ENCODE assay signal across 7 mouse cellular contexts in the genomic region with DNA sequence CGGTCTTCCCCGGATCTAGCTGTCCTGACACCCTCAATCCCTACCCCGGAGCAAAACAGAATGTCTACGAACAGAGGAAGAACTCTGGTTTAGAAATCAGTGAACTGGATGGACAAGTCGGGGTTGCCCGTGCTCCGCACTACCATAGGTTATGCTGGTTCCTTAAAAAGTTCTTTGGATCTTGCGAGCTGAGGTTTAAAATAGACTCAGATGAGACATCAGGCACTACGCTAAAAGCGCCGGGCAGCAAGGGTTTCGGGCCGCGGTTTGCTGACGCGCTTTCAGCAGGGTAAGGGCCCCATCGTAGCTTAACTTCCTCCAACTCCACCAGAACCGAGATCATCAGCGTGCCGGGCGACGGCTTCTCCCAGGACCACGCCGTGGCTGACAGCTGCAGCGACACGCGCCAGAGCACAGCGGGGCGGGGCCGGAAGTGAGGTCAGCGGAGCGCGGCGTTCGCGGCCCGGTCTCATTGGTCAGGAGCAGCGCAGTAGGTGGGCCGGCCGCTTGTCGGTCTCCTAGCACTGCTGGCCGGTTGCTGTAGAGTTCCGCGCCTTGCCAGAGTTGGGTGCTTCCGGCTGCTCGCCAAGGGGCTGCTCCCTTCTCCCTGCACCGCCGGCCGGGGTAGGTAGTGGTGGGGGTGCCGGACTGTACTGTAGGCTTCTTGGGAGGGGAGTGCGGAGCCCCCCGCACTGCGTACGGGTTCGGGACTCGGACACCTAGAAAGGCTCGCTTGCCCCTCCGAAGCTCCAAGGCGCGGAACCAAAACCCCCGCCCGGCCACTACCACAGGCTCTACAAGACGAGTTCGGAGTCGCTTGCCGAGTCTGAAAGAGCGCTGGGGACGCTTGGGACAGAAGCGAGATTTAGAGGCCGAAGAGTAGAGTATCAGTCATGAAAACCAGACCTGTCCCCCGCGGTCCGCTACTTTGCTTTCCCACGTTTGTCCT. TPM values are rescaled to one million over a fixed set of nuclear protein-coding genes. Genes with fewer than 3 reads are reported as not detected.
DNase-seq lines count a peak whose midpoint lies in the region; ATAC-seq and TF ChIP-seq lines count a peak whose summit lies in the region.

A gene (plus strand): TSS at position 497 of the 949 bp plus-strand sequence.

- peaks cover 47% of the 10 kb centered on the region for H3K27me3 ChIP-seq in intestine, postnatal 0 days (replicated peaks; ENCODE audit: control insufficient read depth, insufficient read depth, low read length)
- peaks cover 9% of the 10 kb centered on the region for H3K27me3 ChIP-seq in midbrain, embryonic 12.5 days
- H3K27me3 ChIP-seq in small intestine, adult 2 months (ENCODE audit: control insufficient read depth, insufficient read depth, low read length) = no peaks in the 10 kb centered on the region

- TF ChIP-seq POLR2A in small intestine, adult 2 months (IDR thresholded peaks at IDR 0.05; ENCODE audit: low read depth, low read length) = peak; percentile 74; the same call in 1 of the 2 replicates

- H3K4me1 ChIP-seq in intestine, postnatal 0 days (replicated peaks; ENCODE audit: control insufficient read depth, insufficient read depth, low read length) = 0 out of 2 replicates have a peak, but pooled peaks cover 2% of the 10 kb centered on the region
- peaks cover 18% of the 10 kb centered on the region for H3K4me1 ChIP-seq in midbrain, embryonic 12.5 days
- H3K4me1 ChIP-seq in small intestine, adult 2 months (ENCODE audit: control insufficient read depth, insufficient read depth, insufficient read length, low read length) = no peaks in the 10 kb centered on the region

- H3K4me3 ChIP-seq in intestine, postnatal 0 days (ENCODE audit: low read depth, low read length) = peak within 1 kb of the TSS; percentile 58
- peak within 1 kb of the TSS; percentile 61 for H3K4me3 ChIP-seq in midbrain, embryonic 12.5 days
- peak within 1 kb of the TSS; percentile 90 for H3K4me3 ChIP-seq in small intestine, adult 2 months (ENCODE audit: low read depth, low read length)

- 1% methylated on average over 74 of the region's 74 CpGs for WGBS in intestine, postnatal 0 days
- 2% methylated on average over 74 of the region's 74 CpGs for WGBS in midbrain, embryonic 12.5 days
- under 1% methylated on average over 74 of the region's 74 CpGs for WGBS in small intestine, adult 2 months

- no peak within 1 kb of the TSS for H3K27ac ChIP-seq in intestine, postnatal 0 days (ENCODE audit: low read depth, low read length)
- H3K27ac ChIP-seq in midbrain, embryonic 12.5 days (replicated peaks) = peak within 1 kb of the TSS; percentile 60
- H3K27ac ChIP-seq in small intestine, adult 2 months (ENCODE audit: insufficient read depth, low read depth, low read length) = peak within 1 kb of the TSS; percentile 62

- no peaks in the 10 kb centered on the region for H3K36me3 ChIP-seq in intestine, postnatal 0 days (ENCODE audit: control insufficient read depth, insufficient read depth)
- peaks cover 10% of the 10 kb centered on the region; the same call in 1 of the 2 replicates for H3K36me3 ChIP-seq in midbrain, embryonic 12.5 days
- peaks cover 10% of the 10 kb centered on the region; the same call in 1 of the 2 replicates for H3K36me3 ChIP-seq in small intestine, adult 2 months (ENCODE audit: control insufficient read depth, insufficient read depth, low read length)

- peak within 1 kb of the TSS; percentile 61 for H3K9ac ChIP-seq in intestine, postnatal 0 days (ENCODE audit: low read depth, low read length)
- H3K9ac ChIP-seq in midbrain, embryonic 12.5 days (replicated peaks) = peak within 1 kb of the TSS; percentile 66

- no peaks in the 10 kb centered on the region for H3K9me3 ChIP-seq in intestine, postnatal 0 days (ENCODE audit: control insufficient read depth)
- no peaks in the 10 kb centered on the region for H3K9me3 ChIP-seq in midbrain, embryonic 12.5 days

- peak; percentile 93 for DNase-seq in adrenal gland, adult 8-10 months
- peak; percentile 95 for DNase-seq in embryo, embryonic 9.5 days (ENCODE audit: extremely low spot score)
- DNase-seq in gonadal fat pad, adult 2 months (ENCODE audit: low read depth) = no peak
- peak; percentile 98 for DNase-seq in left cerebral cortex, postnatal 4 days

- peak; percentile 6; the same call in 1 of the 2 replicates for TF ChIP-seq CTCF in intestine, postnatal 0 days (IDR thresholded peaks at IDR 0.05; ENCODE audit: low read depth)
- no peak for TF ChIP-seq CTCF in small intestine, adult 2 months (IDR thresholded peaks at IDR 0.05; ENCODE audit: extremely low read depth, insufficient read length, insufficient replicate concordance, low read depth, low read length)

- peak within 1 kb of the TSS; percentile 80 for H3K4me2 ChIP-seq in intestine, postnatal 0 days (replicated peaks; ENCODE audit: low read depth)
- H3K4me2 ChIP-seq in midbrain, embryonic 12.5 days (replicated peaks) = peak within 1 kb of the TSS; percentile 93

- intact Hi-C loops in left cerebral cortex, postnatal 4 days (cut with DNase I) = loop anchor here (10.0 kb wide), 1 partner anchor 63 kb away; a partner anchor contains a TSS

- peak; percentile 98 for ATAC-seq in intestine, postnatal 0 days
- ATAC-seq in midbrain, embryonic 12.5 days (ENCODE audit: low FRiP score, low read depth) = peak; percentile 99

RNA-seq across cellular contexts. Expression of the gene that starts here (rescaled TPM):
- total RNA-seq in adrenal gland, adult 8-10 months (2022) = 10 to 100 TPM in 3 of 4 experiments, 1 to 10 TPM in 1; 8.9 to 13.7 (median 12.5) TPM
- 11.7 and 16.5 TPM in 2 replicates for polyA plus RNA-seq in gonadal fat pad, adult 2 months (2012; rRNA removed)
- polyA plus RNA-seq in intestine, postnatal 0 days (2015; fragmentation: Nextera tagmentation; extraction: Ambion mirVana) = 3.5 and 4.2 TPM in 2 replicates
- total RNA-seq in left cerebral cortex, postnatal 4 days (2021) = 10 to 100 TPM; 11.3 to 12.4 TPM
- polyA plus RNA-seq in midbrain, embryonic 12.5 days (2016; fragmentation: Nextera tagmentation; extraction: Ambion mirVana) = 17.3 and 18.3 TPM in 2 replicates
- 5.6 and 6.9 TPM in 2 replicates for polyA plus RNA-seq in small intestine, adult 2 months (2012; rRNA removed)
